In the genomic region with DNA sequence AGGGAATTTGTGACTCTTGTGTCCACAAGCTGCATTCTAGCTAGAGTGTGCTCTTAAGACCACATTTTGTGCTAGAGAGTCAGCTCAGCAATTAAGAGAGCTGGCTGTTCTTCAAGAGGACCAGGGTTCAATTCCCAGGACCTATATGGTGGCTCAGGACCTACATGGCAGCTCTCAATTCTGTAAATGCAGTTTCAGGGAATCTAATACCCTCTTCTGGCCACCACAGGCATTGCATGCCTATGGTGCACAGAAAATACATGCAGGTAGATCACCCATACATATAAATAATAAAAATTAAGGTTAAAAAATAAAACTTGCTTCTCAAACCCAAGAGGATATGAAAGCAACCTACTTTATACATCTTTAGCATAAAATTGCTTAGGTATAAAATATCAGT, we compare ENCODE assay signal across 11 mouse cellular contexts. TPM values are rescaled to one million over a fixed set of nuclear protein-coding genes. Genes with fewer than 3 reads are reported as not detected.
DNase-seq lines count a peak whose midpoint lies in the region; ATAC-seq and TF ChIP-seq lines count a peak whose summit lies in the region.
"Had no signal": no experiment of that assay in that cellular context is flagged by ENCODE, and none has a peak within 500 bp of the region (broad histone marks: within the 10 kb centered on the region; RNA-seq: fewer than 3 reads in every experiment).

No protein-coding gene starts in this region.

- no peak overlapping the region for H3K9ac ChIP-seq in hindbrain, embryonic 11.5 days (ENCODE audit: low read depth, low read length)
- H3K9ac ChIP-seq in hindbrain, embryonic 12.5 days: no peak overlapping the region
- H3K9ac ChIP-seq: limb, embryonic 15.5 days had no signal

- H3K4me2 ChIP-seq in hindbrain, embryonic 11.5 days (replicated peaks; ENCODE audit: low read depth, low read length): no peak overlapping the region
- H3K4me2 ChIP-seq in hindbrain, embryonic 12.5 days (replicated peaks): no peak overlapping the region
- H3K4me2 ChIP-seq: limb, embryonic 15.5 days had no signal

- TF ChIP-seq CTCF in embryonic fibroblast, embryonic 13.5 days (IDR thresholded peaks at IDR 0.05; ENCODE audit: borderline replicate concordance, insufficient read depth, low read length): no peak

- no peaks in the 10 kb centered on the region for H3K36me3 ChIP-seq in hindbrain, embryonic 11.5 days (ENCODE audit: control insufficient read depth, insufficient read depth, low read length)
- H3K36me3 ChIP-seq in hindbrain, embryonic 12.5 days: no peaks in the 10 kb centered on the region

- DNase-seq in hindbrain, embryonic 11.5 days (ENCODE audit: low spot score): peak; percentile 18
- peak; percentile 27 for DNase-seq in thymus, postnatal 0 days (ENCODE audit: low spot score)
- DNase-seq in thymus, postnatal 10 days (ENCODE audit: low spot score in 2 of 2): no peak
- no peak for DNase-seq in urinary bladder, postnatal 14 days (ENCODE audit: low spot score)
- DNase-seq in layer of hippocampus, postnatal 14 days (ENCODE audit: low spot score in 2 of 2): no peak
- DNase-seq in urinary bladder, adult 18-20 months (ENCODE audit: low spot score in 2 of 2): no peak
- DNase-seq: gastrocnemius, postnatal 10 days; kidney, adult 18-20 months had no signal

- H3K9me3 ChIP-seq in hindbrain, embryonic 11.5 days (ENCODE audit: control insufficient read depth, low read length): no peaks in the 10 kb centered on the region
- no peaks in the 10 kb centered on the region for H3K9me3 ChIP-seq in hindbrain, embryonic 12.5 days (replicated peaks)
- H3K9me3 ChIP-seq: limb, embryonic 15.5 days had no signal

- H3K27ac ChIP-seq in hindbrain, embryonic 11.5 days (ENCODE audit: low read depth, low read length): no peak overlapping the region
- no peak overlapping the region for H3K27ac ChIP-seq in hindbrain, embryonic 12.5 days
- peak overlapping the region; percentile 61; the same call in 1 of the 2 replicates for H3K27ac ChIP-seq in embryonic fibroblast, embryonic 13.5 days (ENCODE audit: insufficient read depth, low read length)
- H3K27ac ChIP-seq: limb, embryonic 15.5 days had no signal

- no peak overlapping the region for H3K4me3 ChIP-seq in hindbrain, embryonic 11.5 days (ENCODE audit: low read depth, low read length)
- H3K4me3 ChIP-seq in hindbrain, embryonic 12.5 days: no peak overlapping the region
- H3K4me3 ChIP-seq in embryonic fibroblast, embryonic 13.5 days (ENCODE audit: insufficient read depth, low read length): no peak overlapping the region
- H3K4me3 ChIP-seq: limb, embryonic 15.5 days had no signal

- H3K27me3 ChIP-seq in hindbrain, embryonic 11.5 days (ENCODE audit: control insufficient read depth, insufficient read depth, low read length): no peaks in the 10 kb centered on the region
- H3K27me3 ChIP-seq in hindbrain, embryonic 12.5 days: no peaks in the 10 kb centered on the region
- H3K27me3 ChIP-seq: limb, embryonic 15.5 days had no signal

- no peaks in the 10 kb centered on the region for H3K4me1 ChIP-seq in hindbrain, embryonic 11.5 days (replicated peaks; ENCODE audit: control insufficient read depth, insufficient read depth, low read length)
- no peaks in the 10 kb centered on the region for H3K4me1 ChIP-seq in hindbrain, embryonic 12.5 days
- peaks cover 4% of the 10 kb centered on the region for H3K4me1 ChIP-seq in embryonic fibroblast, embryonic 13.5 days (ENCODE audit: control insufficient read depth, insufficient read depth, low read length)

- no peak for TF ChIP-seq POLR2A in embryonic fibroblast, embryonic 13.5 days (IDR thresholded peaks at IDR 0.05; ENCODE audit: low read depth, low read length)

- ATAC-seq in hindbrain, embryonic 11.5 days (ENCODE audit: low FRiP score): no peak
- no peak for ATAC-seq in hindbrain, embryonic 12.5 days (ENCODE audit: low FRiP score)

RNA-seq across cellular contexts. Expression of a gene that starts 45.5 kb away (rescaled TPM):
- polyA plus RNA-seq in hindbrain, embryonic 11.5 days (2014; fragmentation: Nextera tagmentation; extraction: Ambion mirVana): 19.2 and 20.1 TPM in 2 replicates
- 22.4 and 23.2 TPM in 2 replicates for polyA plus RNA-seq in hindbrain, embryonic 12.5 days (2016; fragmentation: Nextera tagmentation; extraction: Ambion mirVana)
- 3.9 and 5.6 TPM in 2 replicates for polyA plus RNA-seq in thymus, postnatal 0 days (2015; fragmentation: Nextera tagmentation; extraction: Ambion mirVana)
- 31.0 and 31.1 TPM in 2 replicates for polyA plus RNA-seq in embryonic fibroblast, embryonic 13.5 days (2011; ENCODE audit: insufficient read length, low read depth, missing spikeins)
- total RNA-seq in layer of hippocampus, postnatal 14 days (2021): 10 to 100 TPM; 93.6 to 96.1 TPM

Comparison
In these comparisons a context has a peak if more than half of its experiments do, and no peak if none do; other contexts are left out.
1. DNase-seq: peak in hindbrain, embryonic 11.5 days (single experiment) and thymus, postnatal 0 days (single experiment); none in thymus, postnatal 10 days (0 of 2), urinary bladder, postnatal 14 days (single experiment), layer of hippocampus, postnatal 14 days (0 of 2) and urinary bladder, adult 18-20 months (0 of 2).